Mouse (Mus musculus): Measurements from ENCODE around the gene Ttc7. TPM values are rescaled to one million over a fixed set of nuclear protein-coding genes. Genes with fewer than 3 reads are reported as not detected.

Ttc7 gene
- total RNA-seq, 1 experiment: 2.7 TPM

DNA sequence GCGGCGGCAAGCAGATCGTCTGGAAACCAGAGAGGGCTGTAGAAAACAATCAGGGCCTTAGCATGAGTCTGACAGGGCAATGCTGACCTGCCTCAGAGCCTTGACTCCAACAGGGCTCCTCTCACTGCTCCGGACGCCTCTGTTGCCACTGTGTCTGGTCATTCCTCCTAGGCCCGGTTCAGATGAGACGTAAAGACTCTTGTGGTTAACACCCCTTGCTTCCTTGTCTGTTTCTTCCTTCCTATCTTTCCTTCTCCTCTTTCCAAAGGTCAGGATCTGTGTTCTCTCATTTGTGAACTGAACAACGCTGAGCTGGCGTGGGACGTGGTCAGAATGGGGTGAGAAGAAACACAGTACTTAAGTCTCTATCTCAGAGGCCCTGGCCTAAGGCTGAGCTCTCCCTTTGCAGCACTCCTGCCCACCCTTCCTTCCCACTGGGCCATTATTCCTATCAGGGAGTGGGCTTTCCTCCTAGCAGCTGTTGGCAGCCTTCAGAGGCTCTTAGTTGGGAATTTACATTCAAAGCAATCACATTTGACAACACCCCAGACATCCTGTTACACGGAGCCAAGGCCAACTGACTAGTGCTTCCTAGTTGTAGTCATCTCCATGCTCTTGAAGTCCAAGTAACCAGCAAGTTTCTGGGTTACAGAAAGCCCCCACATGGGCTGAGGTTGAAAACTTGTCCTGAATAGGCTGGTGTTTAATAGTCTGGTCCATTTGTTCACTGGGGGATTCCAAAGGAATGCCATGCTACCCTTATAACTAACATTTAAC is 18.4 kb upstream of the Ttc7 start:
- no peaks in the 10 kb centered on the region for H3K36me3 ChIP-seq (ENCODE audit: control insufficient read depth, insufficient read depth, low read length, poor library complexity, severe bottlenecking)

DNA sequence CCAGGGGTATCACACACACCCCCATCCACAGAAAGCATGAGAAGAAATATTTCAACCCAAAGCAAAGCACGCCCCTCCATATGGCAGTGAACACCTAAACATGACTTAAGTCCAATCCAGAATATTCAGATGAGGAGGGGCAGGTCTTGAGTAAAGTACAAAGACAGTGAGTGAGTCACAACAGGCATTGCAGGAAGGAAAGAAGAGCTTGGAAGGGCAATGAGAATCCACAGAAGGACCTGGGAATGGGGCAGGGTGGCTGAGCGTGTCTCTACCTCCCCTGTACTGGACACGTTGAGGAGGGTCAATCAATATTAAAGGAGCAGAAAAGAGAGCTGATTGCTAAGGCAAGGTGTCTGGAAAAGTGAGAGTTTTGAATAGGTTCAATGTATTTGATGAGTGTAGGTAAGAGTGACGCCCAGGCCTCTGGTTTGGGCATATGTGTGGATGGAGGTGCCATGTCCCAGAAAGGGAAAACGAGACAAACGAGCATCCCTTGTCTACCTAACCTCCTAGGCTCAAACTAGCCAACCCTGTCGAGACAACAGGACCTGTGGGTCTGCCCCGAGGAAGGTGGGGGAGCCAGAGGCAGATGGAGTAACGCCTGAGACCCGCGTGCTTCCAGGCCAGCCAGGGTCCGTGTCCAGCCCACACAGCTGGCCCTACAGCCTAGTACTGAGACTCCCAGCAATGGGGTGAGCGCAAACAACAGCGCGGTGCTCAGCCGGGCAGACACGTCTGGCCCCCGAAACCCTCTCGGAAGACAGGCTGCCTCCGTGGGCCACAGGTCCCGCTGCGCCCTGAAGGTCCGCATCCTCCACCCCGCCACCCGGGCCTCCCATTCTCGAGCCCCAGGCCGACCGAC is 17.5 kb upstream of the Ttc7 start:
- Histone ChIP-seq H3K9me3 (ENCODE audit: control insufficient read depth, insufficient read depth, low read depth, low read length) (no peaks in the 10 kb centered on the region), H3K4me1 (ENCODE audit: control insufficient read depth in 2 of 2, insufficient read depth in 2 of 2, low read length in 2 of 2, poor library complexity in 1 of 2) (0 out of 4 replicates have a peak, but pooled peaks cover 0 to 2% of the 10 kb centered on the region in 2 experiments), H3K9ac (ENCODE audit: insufficient read depth, low read depth, low read length, poor library complexity, severe bottlenecking) (peak overlapping the region; percentile 89), H3K27ac (ENCODE audit: insufficient read depth, low read depth, low read length, poor library complexity, severe bottlenecking) (no peak overlapping the region), H3K4me3 (ENCODE audit: insufficient read depth in 1 of 2, low read depth in 1 of 2, low read length in 2 of 2, poor library complexity in 1 of 2, severe bottlenecking in 1 of 2) (peak overlapping the region; percentile 87 to 99), H3K36me3 (ENCODE audit: control insufficient read depth, insufficient read depth, low read length, poor library complexity, severe bottlenecking) (no peaks in the 10 kb centered on the region)
- TF ChIP-seq CHD2 (IDR thresholded peaks at IDR 0.05; ENCODE audit: low read depth, low read length) (no peak), ZC3H11A (IDR thresholded peaks at IDR 0.05; ENCODE audit: borderline replicate concordance, low read depth, low read length) (no peak), MAFK (IDR thresholded peaks at IDR 0.05; ENCODE audit: insufficient read depth, low read depth, low read length) (no peak), ZNF384 (IDR thresholded peaks at IDR 0.05; ENCODE audit: low read depth, low read length) (no peak), HCFC1 (IDR thresholded peaks at IDR 0.05; ENCODE audit: borderline replicate concordance, insufficient read depth, low read length) (no peak)
- no peak for DNase-seq (ENCODE audit: low read depth, low spot score)
- in situ Hi-C loops (cut with MboI; ENCODE audit: low sequenced_read_pairs in 2 of 2, unreplicated experiment in 2 of 2): no loop called here

More for the DNA sequence above, 18.4 kb upstream of the Ttc7 start:
- Histone ChIP-seq H3K27ac (ENCODE audit: insufficient read depth, low read depth, low read length, poor library complexity, severe bottlenecking) (no peak overlapping the region), H3K4me1 (ENCODE audit: control insufficient read depth in 2 of 2, insufficient read depth in 2 of 2, low read length in 2 of 2, poor library complexity in 1 of 2) (0 out of 4 replicates have a peak, but pooled peaks cover 0 to 2% of the 10 kb centered on the region in 2 experiments), H3K9ac (ENCODE audit: insufficient read depth, low read depth, low read length, poor library complexity, severe bottlenecking) (no peak overlapping the region), H3K9me3 (ENCODE audit: control insufficient read depth, insufficient read depth, low read depth, low read length) (no peaks in the 10 kb centered on the region), H3K4me3 (ENCODE audit: insufficient read depth in 1 of 2, low read depth in 1 of 2, low read length in 2 of 2, poor library complexity in 1 of 2, severe bottlenecking in 1 of 2) (no peak overlapping the region)
- in situ Hi-C loops (cut with MboI; ENCODE audit: low sequenced_read_pairs in 2 of 2, unreplicated experiment in 2 of 2): no loop called here
- TF ChIP-seq ZC3H11A (IDR thresholded peaks at IDR 0.05; ENCODE audit: borderline replicate concordance, low read depth, low read length): no peak
- DNase-seq (ENCODE audit: low read depth, low spot score): no peak

DNA sequence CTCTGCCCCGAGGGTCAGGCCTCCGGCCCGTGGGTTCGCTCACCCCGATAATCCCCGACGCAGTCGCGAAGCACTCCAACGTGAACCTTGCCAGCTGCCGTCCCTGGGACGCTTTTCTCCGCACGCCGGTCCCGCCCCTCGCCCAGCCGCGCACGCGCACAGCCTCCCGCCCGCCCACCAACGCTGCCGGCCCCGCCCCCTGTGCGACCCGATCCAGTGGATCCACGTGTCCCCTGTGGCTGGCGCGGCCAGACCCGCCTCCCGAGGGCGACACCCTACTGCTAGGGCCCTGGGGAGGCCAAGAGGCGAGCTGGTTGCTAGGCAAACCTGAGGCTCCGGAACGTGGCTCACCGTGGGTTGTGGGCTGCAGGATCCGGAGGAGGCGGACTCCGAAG is 16.9 kb upstream of the Ttc7 start, which contains the start of gene Mcfd2:
Mcfd2 (minus strand) TSS at position 144 of the 395 bp plus-strand sequence.
- Histone ChIP-seq H3K9ac (ENCODE audit: insufficient read depth, low read depth, low read length, poor library complexity, severe bottlenecking) (peak within 1 kb of the TSS; percentile 89), H3K27ac (ENCODE audit: insufficient read depth, low read depth, low read length, poor library complexity, severe bottlenecking) (no peak within 1 kb of the TSS), H3K4me3 (ENCODE audit: insufficient read depth in 1 of 2, low read depth in 1 of 2, low read length in 2 of 2, poor library complexity in 1 of 2, severe bottlenecking in 1 of 2) (peak within 1 kb of the TSS; percentile 87 to 99), H3K36me3 (ENCODE audit: control insufficient read depth, insufficient read depth, low read length, poor library complexity, severe bottlenecking) (no peaks in the 10 kb centered on the region), H3K4me1 (ENCODE audit: control insufficient read depth in 2 of 2, insufficient read depth in 2 of 2, low read length in 2 of 2, poor library complexity in 1 of 2) (0 out of 4 replicates have a peak, but pooled peaks cover 0 to 2% of the 10 kb centered on the region in 2 experiments), H3K9me3 (ENCODE audit: control insufficient read depth, insufficient read depth, low read depth, low read length) (no peaks in the 10 kb centered on the region)
- DNase-seq (ENCODE audit: low read depth, low spot score): peak; percentile 79
- in situ Hi-C loops (cut with MboI; ENCODE audit: low sequenced_read_pairs in 2 of 2, unreplicated experiment in 2 of 2): no loop called here
- TF ChIP-seq CHD2 (IDR thresholded peaks at IDR 0.05; ENCODE audit: low read depth, low read length) (no peak), HCFC1 (IDR thresholded peaks at IDR 0.05; ENCODE audit: borderline replicate concordance, insufficient read depth, low read length) (0 out of 2 replicates have a peak, but pooled peaks have one; percentile 29)

DNA sequence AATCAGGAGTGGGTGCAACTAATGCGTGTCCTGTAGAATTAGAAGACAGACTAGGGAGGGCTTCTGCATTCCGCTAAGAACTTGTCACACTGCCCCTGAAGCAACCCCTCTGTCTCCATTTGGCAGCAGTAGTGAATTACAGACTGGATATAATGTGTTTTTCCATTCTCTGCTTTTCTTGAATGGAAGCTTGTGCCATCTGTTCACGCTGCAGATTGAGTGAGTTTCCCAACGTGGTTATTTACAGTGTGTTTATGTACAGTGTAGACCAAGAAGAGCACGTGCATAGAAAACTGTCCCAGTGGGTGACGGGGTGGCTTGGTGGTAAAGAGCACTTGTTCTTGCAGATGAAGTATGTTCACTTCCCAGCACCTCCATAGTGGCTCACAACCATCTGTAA is 13.2 kb upstream of the Ttc7 start:
- no peaks in the 10 kb centered on the region for H3K9me3 ChIP-seq (ENCODE audit: control insufficient read depth, insufficient read depth, low read depth, low read length)
- in situ Hi-C loops (cut with MboI; ENCODE audit: low sequenced_read_pairs in 2 of 2, unreplicated experiment in 2 of 2): no loop called here
- H3K27ac ChIP-seq (ENCODE audit: insufficient read depth, low read depth, low read length, poor library complexity, severe bottlenecking): no peak overlapping the region
- H3K4me3 ChIP-seq (ENCODE audit: insufficient read depth in 1 of 2, low read depth in 1 of 2, low read length in 2 of 2, poor library complexity in 1 of 2, severe bottlenecking in 1 of 2): no peak overlapping the region
- TF ChIP-seq HCFC1 (IDR thresholded peaks at IDR 0.05; ENCODE audit: borderline replicate concordance, insufficient read depth, low read length): no peak
- no peak for TF ChIP-seq ZC3H11A (IDR thresholded peaks at IDR 0.05; ENCODE audit: borderline replicate concordance, low read depth, low read length)
- no peak overlapping the region for H3K9ac ChIP-seq (ENCODE audit: insufficient read depth, low read depth, low read length, poor library complexity, severe bottlenecking)
- DNase-seq (ENCODE audit: low read depth, low spot score): no peak
- H3K4me1 ChIP-seq (ENCODE audit: control insufficient read depth in 2 of 2, insufficient read depth in 2 of 2, low read length in 2 of 2, poor library complexity in 1 of 2): no peaks in the 10 kb centered on the region
- no peaks in the 10 kb centered on the region for H3K36me3 ChIP-seq (ENCODE audit: control insufficient read depth, insufficient read depth, low read length, poor library complexity, severe bottlenecking)
